In the genomic region with DNA sequence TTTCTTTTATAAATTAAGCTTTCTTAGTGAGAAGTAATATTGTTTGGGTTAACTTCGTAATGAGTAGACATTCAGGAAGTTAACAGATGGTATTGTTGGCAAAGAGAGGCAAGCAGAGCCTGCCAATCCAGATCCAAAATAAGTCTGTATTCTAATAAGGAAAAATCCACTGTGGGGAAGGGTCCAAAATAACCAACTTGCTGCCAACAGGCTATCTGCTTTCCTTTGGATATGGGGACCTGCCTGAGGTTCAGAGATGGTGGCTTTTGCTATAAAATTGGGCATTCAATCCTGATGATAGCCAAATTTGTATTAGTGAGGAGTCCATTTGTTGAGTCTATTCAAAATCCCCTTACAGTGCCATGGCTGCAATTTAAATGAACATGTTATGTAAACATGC, we compare ENCODE assay signal across 16 mouse cellular contexts.
A peak's percentile ranks its signal among the peaks of the same experiment; 100 is the strongest.
DNase-seq lines count a peak whose midpoint lies in the region; ATAC-seq and TF ChIP-seq lines count a peak whose summit lies in the region.
"Had no signal": no experiment of that assay in that cellular context is flagged by ENCODE, and none has a peak within 500 bp of the region (broad histone marks: within the 10 kb centered on the region; RNA-seq: fewer than 3 reads in every experiment).

No protein-coding gene starts in this region.

- H3K27me3 ChIP-seq in hindbrain, postnatal 0 days (ENCODE audit: insufficient read depth, low read length), result no peaks in the 10 kb centered on the region
- H3K27me3 ChIP-seq in hindbrain, embryonic 13.5 days, result no peaks in the 10 kb centered on the region
- H3K27me3 ChIP-seq in forebrain, embryonic 16.5 days (replicated peaks; ENCODE audit: control insufficient read depth, insufficient read depth, low read length), result no peaks in the 10 kb centered on the region
- H3K27me3 ChIP-seq: embryonic facial prominence, embryonic 15.5 days; limb, embryonic 15.5 days; midbrain, embryonic 15.5 days; neural tube, embryonic 12.5 days had no signal

- no peak overlapping the region for H3K4me3 ChIP-seq in hindbrain, postnatal 0 days (ENCODE audit: low read length)
- no peak overlapping the region for H3K4me3 ChIP-seq in hindbrain, embryonic 13.5 days
- no peak overlapping the region for H3K4me3 ChIP-seq in forebrain, embryonic 16.5 days (replicated peaks; ENCODE audit: low read length)
- H3K4me3 ChIP-seq: embryonic facial prominence, embryonic 15.5 days; limb, embryonic 15.5 days; midbrain, embryonic 15.5 days; neural tube, embryonic 12.5 days had no signal

- H3K4me1 ChIP-seq in hindbrain, postnatal 0 days (ENCODE audit: insufficient read depth, low read length), result no peaks in the 10 kb centered on the region
- no peaks in the 10 kb centered on the region for H3K4me1 ChIP-seq in hindbrain, embryonic 13.5 days (replicated peaks)
- peaks cover 6% of the 10 kb centered on the region; the same call in 1 of the 2 replicates for H3K4me1 ChIP-seq in forebrain, embryonic 16.5 days (replicated peaks; ENCODE audit: control insufficient read depth, insufficient read depth, low read length)
- H3K4me1 ChIP-seq: embryonic facial prominence, embryonic 15.5 days; limb, embryonic 15.5 days; midbrain, embryonic 15.5 days; neural tube, embryonic 12.5 days had no signal

- no peak overlapping the region for H3K4me2 ChIP-seq in hindbrain, postnatal 0 days (ENCODE audit: low read depth, low read length)
- H3K4me2 ChIP-seq in hindbrain, embryonic 13.5 days, result no peak overlapping the region
- H3K4me2 ChIP-seq in forebrain, embryonic 16.5 days (ENCODE audit: low read length), result no peak overlapping the region
- H3K4me2 ChIP-seq: embryonic facial prominence, embryonic 15.5 days; limb, embryonic 15.5 days; midbrain, embryonic 15.5 days; neural tube, embryonic 12.5 days had no signal

- TF ChIP-seq CTCF in hindbrain, postnatal 0 days (IDR thresholded peaks at IDR 0.05; ENCODE audit: low read depth), result no peak

- no peaks in the 10 kb centered on the region for H3K9me3 ChIP-seq in hindbrain, postnatal 0 days (ENCODE audit: low read length)
- H3K9me3 ChIP-seq in hindbrain, embryonic 13.5 days, result no peaks in the 10 kb centered on the region
- H3K9me3 ChIP-seq in forebrain, embryonic 16.5 days (ENCODE audit: control insufficient read depth, low read length), result no peaks in the 10 kb centered on the region
- H3K9me3 ChIP-seq: embryonic facial prominence, embryonic 15.5 days; limb, embryonic 15.5 days; midbrain, embryonic 15.5 days; neural tube, embryonic 12.5 days had no signal

- H3K36me3 ChIP-seq in hindbrain, postnatal 0 days (ENCODE audit: insufficient read depth, low read length), result no peaks in the 10 kb centered on the region
- H3K36me3 ChIP-seq in hindbrain, embryonic 13.5 days, result no peaks in the 10 kb centered on the region
- no peaks in the 10 kb centered on the region for H3K36me3 ChIP-seq in forebrain, embryonic 16.5 days (ENCODE audit: control insufficient read depth, insufficient read depth)
- H3K36me3 ChIP-seq: embryonic facial prominence, embryonic 15.5 days; limb, embryonic 15.5 days; midbrain, embryonic 15.5 days; neural tube, embryonic 12.5 days had no signal

- no peak overlapping the region for H3K27ac ChIP-seq in hindbrain, postnatal 0 days
- no peak overlapping the region for H3K27ac ChIP-seq in hindbrain, embryonic 13.5 days
- H3K27ac ChIP-seq in forebrain, embryonic 16.5 days (ENCODE audit: low read length), result peak overlapping the region; percentile 55
- H3K27ac ChIP-seq: embryonic facial prominence, embryonic 15.5 days; limb, embryonic 15.5 days; midbrain, embryonic 15.5 days; neural tube, embryonic 12.5 days; stomach, postnatal 0 days had no signal

- ATAC-seq in hindbrain, postnatal 0 days, result no peak
- no peak for ATAC-seq in hindbrain, embryonic 13.5 days (ENCODE audit: low FRiP score)
- peak; percentile 88 for ATAC-seq in forebrain, embryonic 16.5 days

- H3K9ac ChIP-seq in hindbrain, postnatal 0 days (replicated peaks; ENCODE audit: low read length), result no peak overlapping the region
- no peak overlapping the region for H3K9ac ChIP-seq in hindbrain, embryonic 13.5 days
- no peak overlapping the region for H3K9ac ChIP-seq in forebrain, embryonic 16.5 days (replicated peaks; ENCODE audit: low read depth, low read length)
- H3K9ac ChIP-seq: embryonic facial prominence, embryonic 15.5 days; limb, embryonic 15.5 days; midbrain, embryonic 15.5 days; neural tube, embryonic 12.5 days had no signal

- DNase-seq in hindbrain, postnatal 0 days (ENCODE audit: low spot score), result peak; percentile 28
- peak; percentile 63 for DNase-seq in cerebellum, adult 11-12 months
- peak; percentile 9 to 40 for DNase-seq in layer of hippocampus, postnatal 36 days
- DNase-seq in adrenal gland, adult 2 months, result no peak
- no peak for DNase-seq in frontal cortex, postnatal 25 days (ENCODE audit: low spot score in 2 of 2)
- DNase-seq: adrenal gland, postnatal 14 days; heart, adult 18-20 months; kidney, adult 9 months; lung, adult 18-20 months had no signal

- WGBS in hindbrain, postnatal 0 days, result 52% methylated on average over 1 of the region's 1 CpGs
- WGBS in hindbrain, embryonic 13.5 days, result 84% methylated on average over 1 of the region's 1 CpGs
- WGBS in forebrain, embryonic 16.5 days, result 57% methylated on average over 1 of the region's 1 CpGs

Comparison
In these comparisons a context has a peak if more than half of its experiments do, and no peak if none do; other contexts are left out.
1. DNase-seq: peak in hindbrain, postnatal 0 days (single experiment), cerebellum, adult 11-12 months (single experiment) and layer of hippocampus, postnatal 36 days (2 of 2); none in adrenal gland, adult 2 months (single experiment) and frontal cortex, postnatal 25 days (0 of 2).